Mouse (Mus musculus) retina, postnatal 7 days (tissue): ENCODE measurements at regions not wholly inside any gene's neighbourhood (a gene's known extent, or its start where the extent isn't known, plus 50 kb on each side); places are given as distances from the start of the nearest gene placed in this dataset.

Experiments
- DNase-seq: peaks from one replicate; pipeline ENCODE4 v3.0.0-alpha.2; 2012; ENCODE audit warnings: low read depth, low spot score

DNA sequence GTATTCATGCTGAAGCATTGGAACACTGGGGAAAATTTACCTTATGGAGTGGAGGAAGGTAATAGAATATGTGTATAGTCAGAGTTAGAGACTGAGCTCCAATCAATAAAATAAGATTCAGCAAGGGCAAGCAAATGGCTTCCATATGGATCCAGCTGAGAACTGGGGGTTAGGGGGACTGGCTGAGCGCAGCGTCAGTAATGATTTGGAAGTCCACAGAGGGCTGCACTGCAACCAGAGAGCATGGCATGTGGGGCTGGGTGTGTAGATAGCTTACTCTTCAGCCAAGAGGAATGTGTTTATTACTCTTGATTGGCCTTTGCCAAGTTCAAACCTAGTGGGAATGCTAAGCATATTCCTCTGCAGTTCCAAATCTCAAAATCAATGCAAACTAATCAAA lies 55.8 kb upstream of the Ccn6 start:
- no peak for DNase-seq

- DNase-seq: no peak
Measured at GRCm38 (mm10) chr10:39218151-39218550, 54.6 kb upstream of the Ccn6 start.

DNA sequence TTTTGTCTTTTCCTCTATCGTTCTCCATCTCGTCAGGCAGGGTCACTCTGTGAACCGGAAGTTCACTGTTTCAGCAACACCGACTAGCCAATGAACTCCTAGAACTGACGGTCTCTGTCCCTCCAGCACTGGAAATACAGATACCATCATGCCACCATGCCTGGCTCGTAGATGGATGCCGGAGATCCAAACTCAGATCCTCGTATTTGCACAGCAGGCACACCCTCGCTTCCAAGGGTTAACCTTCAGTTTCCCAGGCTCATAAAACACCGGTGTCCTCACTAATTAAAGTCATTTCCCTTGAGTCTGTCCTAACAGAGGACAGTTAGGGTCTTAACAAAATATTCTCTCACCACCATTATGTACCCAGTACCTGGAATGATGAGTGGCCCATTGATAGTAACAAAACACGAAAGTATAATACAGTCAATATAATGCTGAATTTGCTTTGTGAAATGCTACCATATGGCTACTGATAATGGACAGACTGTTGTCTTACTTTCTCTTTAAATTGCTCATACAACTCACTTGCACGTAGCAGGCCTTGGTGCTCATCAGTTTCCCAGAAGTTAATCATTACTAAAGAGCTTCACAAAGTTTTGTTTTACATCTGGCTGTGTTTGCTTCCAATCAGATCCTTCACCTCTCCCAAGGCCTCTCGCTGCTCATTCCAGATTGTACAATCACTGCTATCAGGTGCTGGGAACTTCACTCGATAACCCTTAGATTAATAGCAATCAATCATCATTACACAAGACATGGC lies 52.7 kb upstream of the Ccn6 start:
- DNase-seq: no peak

DNA sequence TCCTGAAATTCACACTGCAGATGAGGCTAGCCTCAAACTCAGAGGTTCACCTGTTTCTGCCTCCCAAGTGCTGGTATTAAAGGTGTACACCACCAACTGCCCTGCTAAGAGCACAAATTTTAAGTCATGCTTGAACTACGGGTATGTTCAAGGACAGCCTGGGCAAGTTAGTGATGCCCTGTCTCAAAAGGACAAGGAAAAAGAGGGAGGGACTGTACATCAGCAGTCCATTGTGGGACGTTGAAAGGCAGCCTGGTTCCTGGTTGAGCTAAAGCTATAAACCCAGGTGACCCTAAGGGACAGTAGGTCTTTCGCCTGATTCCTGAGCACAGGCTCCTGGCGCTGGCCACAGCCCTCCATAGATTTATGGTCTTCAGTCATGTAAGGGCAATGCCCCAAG lies 51.0 kb upstream of the Ccn6 start:
- DNase-seq: no peak
